In the genomic region with DNA sequence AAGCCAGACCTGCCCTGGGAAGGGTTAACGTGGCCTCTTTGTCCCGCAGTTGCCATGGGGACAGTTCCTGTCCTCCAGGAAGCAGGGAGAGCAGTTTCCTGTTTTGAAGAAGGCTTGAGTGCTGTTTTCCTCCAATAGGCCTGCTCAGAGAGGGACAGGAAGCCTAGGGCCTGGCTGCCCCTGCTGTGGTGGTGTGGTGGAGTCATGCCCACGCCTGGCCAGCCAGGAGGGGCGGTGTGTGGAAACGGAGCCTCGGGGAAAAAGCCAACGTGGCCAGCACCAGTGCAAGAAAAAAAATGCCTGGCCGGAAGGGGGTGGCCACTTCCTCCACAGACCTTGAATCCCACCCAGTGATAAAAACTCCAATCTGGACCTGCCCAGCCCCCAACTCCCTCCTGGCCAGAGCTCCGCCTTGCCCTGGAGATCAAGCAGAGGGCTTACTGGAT, we compare ENCODE assay signal across 8 mouse cellular contexts. TPM values are rescaled to one million over a fixed set of nuclear protein-coding genes. Genes with fewer than 3 reads are reported as not detected.
A peak's percentile ranks its signal among the peaks of the same experiment; 100 is the strongest.
DNase-seq lines count a peak whose midpoint lies in the region; ATAC-seq lines count a peak whose summit lies in the region.

No protein-coding gene starts in this region.

- no peak overlapping the region for H3K4me2 ChIP-seq in forebrain, embryonic 15.5 days (replicated peaks)
- no peak overlapping the region for H3K4me2 ChIP-seq in heart, embryonic 15.5 days

- no peaks in the 10 kb centered on the region for H3K36me3 ChIP-seq in forebrain, embryonic 10.5 days (replicated peaks)
- H3K36me3 ChIP-seq in forebrain, embryonic 15.5 days = no peaks in the 10 kb centered on the region
- no peaks in the 10 kb centered on the region for H3K36me3 ChIP-seq in heart, embryonic 15.5 days

- H3K9me3 ChIP-seq in forebrain, embryonic 10.5 days = no peaks in the 10 kb centered on the region
- no peaks in the 10 kb centered on the region for H3K9me3 ChIP-seq in forebrain, embryonic 15.5 days
- H3K9me3 ChIP-seq in heart, embryonic 15.5 days (replicated peaks) = no peaks in the 10 kb centered on the region

- H3K9ac ChIP-seq in forebrain, embryonic 15.5 days (replicated peaks) = no peak overlapping the region
- no peak overlapping the region for H3K9ac ChIP-seq in heart, embryonic 15.5 days

- DNase-seq in forebrain, embryonic 10.5 days (ENCODE audit: extremely low spot score, low spot score) = peak; percentile 18
- peak; percentile 65 for DNase-seq in embryo, embryonic 10.5 days (ENCODE audit: low spot score)
- DNase-seq in kidney, postnatal 25 days = peak; percentile 81 to 92
- no peak for DNase-seq in left cerebral cortex, adult 8-10 months (ENCODE audit: low spot score in 2 of 2)

- WGBS in forebrain, embryonic 10.5 days = 66% methylated on average over 9 of the region's 9 CpGs
- 65% methylated on average over 9 of the region's 9 CpGs for WGBS in forebrain, embryonic 15.5 days
- 39% methylated on average over 9 of the region's 9 CpGs for WGBS in heart, embryonic 15.5 days

- peak overlapping the region; percentile 72 for H3K27ac ChIP-seq in forebrain, embryonic 10.5 days
- no peak overlapping the region for H3K27ac ChIP-seq in forebrain, embryonic 15.5 days (replicated peaks)
- peak overlapping the region; percentile 81 for H3K27ac ChIP-seq in heart, embryonic 15.5 days

- peaks cover 12% of the 10 kb centered on the region for H3K27me3 ChIP-seq in forebrain, embryonic 10.5 days (ENCODE audit: poor library complexity, severe bottlenecking)
- 0 out of 2 replicates have a peak, but pooled peaks cover 2% of the 10 kb centered on the region for H3K27me3 ChIP-seq in forebrain, embryonic 15.5 days
- H3K27me3 ChIP-seq in heart, embryonic 15.5 days = peaks cover 12% of the 10 kb centered on the region

- H3K4me1 ChIP-seq in forebrain, embryonic 10.5 days = peaks cover 14% of the 10 kb centered on the region
- peaks cover 4% of the 10 kb centered on the region; the same call in 1 of the 2 replicates for H3K4me1 ChIP-seq in forebrain, embryonic 15.5 days
- H3K4me1 ChIP-seq in heart, embryonic 15.5 days (replicated peaks) = peaks cover 16% of the 10 kb centered on the region

- no peak for ATAC-seq in forebrain, embryonic 15.5 days (replicated peaks)
- ATAC-seq in heart, embryonic 15.5 days (replicated peaks; ENCODE audit: insufficient number of reproducible peaks, insufficient read depth, low FRiP score, low read depth) = peak; percentile 93
- ATAC-seq in megakaryocyte, adult 5-6 weeks (ENCODE audit: poor library complexity, severe bottlenecking) = peak; percentile 44
- no peak for ATAC-seq in inflammation-experienced regulatory T-cells, adult 6 months

- H3K4me3 ChIP-seq in forebrain, embryonic 10.5 days = no peak overlapping the region
- no peak overlapping the region for H3K4me3 ChIP-seq in forebrain, embryonic 15.5 days
- H3K4me3 ChIP-seq in heart, embryonic 15.5 days = no peak overlapping the region

RNA-seq across cellular contexts. Expression of a gene that starts 6.5 kb away (rescaled TPM):
- 5.5 and 6.5 TPM in 2 replicates for polyA plus RNA-seq in forebrain, embryonic 10.5 days (2016; fragmentation: Nextera tagmentation; extraction: Ambion mirVana)
- polyA plus RNA-seq in forebrain, embryonic 15.5 days (2015; fragmentation: Nextera tagmentation; extraction: Ambion mirVana) = 6.9 and 7.1 TPM in 2 replicates
- polyA plus RNA-seq in heart, embryonic 15.5 days (2015; fragmentation: Nextera tagmentation; extraction: Ambion mirVana) = 11.6 and 16.1 TPM in 2 replicates
- not detected in 2 replicates for total RNA-seq in megakaryocyte, adult 5-6 weeks (2015)
- not detected in 2 replicates for total RNA-seq in megakaryocyte, adult 5-6 weeks (2017)
- total RNA-seq in left cerebral cortex, adult 8-10 months (2022) = 1 to 10 TPM; 4.9 to 6.1 (median 5.6) TPM
- not detected for polyA plus RNA-seq in inflammation-experienced regulatory T-cells, adult 6 months (2017; shearing (Covaris generic))

Comparison
In these comparisons a context has a peak if more than half of its experiments do, and no peak if none do; other contexts are left out.
1. DNase-seq: peak in forebrain, embryonic 10.5 days (single experiment), embryo, embryonic 10.5 days (single experiment) and kidney, postnatal 25 days (2 of 2); none in left cerebral cortex, adult 8-10 months (0 of 2).
2. ATAC-seq: peak in heart, embryonic 15.5 days (single experiment) and megakaryocyte, adult 5-6 weeks (single experiment); none in forebrain, embryonic 15.5 days (single experiment) and inflammation-experienced regulatory T-cells, adult 6 months (single experiment).